Mouse (Mus musculus) stomach, embryonic 14.5 days (tissue): ENCODE measurements around the gene Pnpla2. TPM values are rescaled to one million over a fixed set of nuclear protein-coding genes. Genes with fewer than 3 reads are reported as not detected.
A peak's percentile ranks its signal among the peaks of the same experiment; 100 is the strongest.

ENCODE experiments used
- ATAC-seq: fragments of 200-750 bp; cut with Nextera tagmentation; 2 replicates; pipeline ENCODE4 v1.8.0; 2017; ENCODE audit warnings: low read depth, moderate TSS enrichment; ENCODE audit not compliant: insufficient number of reproducible peaks, insufficient read depth, low FRiP score
- H3K27ac ChIP-seq: fragments of 300-500 bp; sonication (generic); 2 replicates; pipeline ENCODE4 v1.5.1; 2014; ENCODE audit warnings: mild to moderate bottlenecking, low read length, moderate library complexity, mixed read lengths
- H3K27me3 ChIP-seq: fragments of 300-500 bp; sonication (generic); 2 replicates; pipeline ENCODE4 v1.6.1; 2014; ENCODE audit warnings: low read length, control low read depth, mixed read lengths; ENCODE audit not compliant: control insufficient read depth, insufficient read depth
- H3K36me3 ChIP-seq: fragments of 300-500 bp; sonication (generic); 2 replicates; pipeline ENCODE4 v1.6.1; 2014; ENCODE audit warnings: mild to moderate bottlenecking, control low read depth, low read length, moderate library complexity, mixed read lengths; ENCODE audit not compliant: control insufficient read depth, insufficient read depth
- H3K4me1 ChIP-seq: fragments of 300-500 bp; sonication (generic); 2 replicates; pipeline ENCODE4 v1.6.1; 2014; ENCODE audit warnings: low read length, control low read depth, mixed read lengths; ENCODE audit not compliant: control insufficient read depth, insufficient read depth
- H3K4me2 ChIP-seq: fragments of 300-500 bp; sonication (generic); replicated peaks from 2 replicates; pipeline ENCODE4 v1.6.1; 2014; ENCODE audit warnings: low read depth, low read length, control low read depth
- H3K4me3 ChIP-seq: fragments of 300-500 bp; sonication (generic); 2 replicates; pipeline ENCODE4 v1.5.1; 2014; ENCODE audit warnings: low read depth, low read length, control low read depth
- H3K9ac ChIP-seq: fragments of 300-500 bp; sonication (generic); replicated peaks from 2 replicates; pipeline ENCODE4 v1.6.1; 2014; ENCODE audit warnings: low read depth, mild to moderate bottlenecking, control low read depth, low read length, moderate library complexity, mixed read lengths
- H3K9me3 ChIP-seq: fragments of 300-500 bp; sonication (generic); 2 replicates; pipeline ENCODE4 v1.6.1; 2016; ENCODE audit warnings: low read depth, low read length, control low read depth; ENCODE audit not compliant: control insufficient read depth
- WGBS: fragments of 180-500 bp; shearing (Covaris S2); extraction: QIAGEN DNeasy Blood & Tissue Kit; methylation state at CpG from one replicate; pipeline ENCODE4 v1.1.7; 2014; 5-methylcytosine and 5-hydroxymethylcytosine counted together
- polyA plus RNA-seq: library from polyadenylated mRNA; unstranded; fragments of >200 nt; fragmentation: Nextera tagmentation; extraction: Ambion mirVana; gene quantifications from 2 replicates; pipeline ENCODE4 v1.2.1, GENCODE M21; 2014

Gene Pnpla2
- polyA plus RNA-seq, 1 experiment from 2014 or later: 21.7 TPM

DNA sequence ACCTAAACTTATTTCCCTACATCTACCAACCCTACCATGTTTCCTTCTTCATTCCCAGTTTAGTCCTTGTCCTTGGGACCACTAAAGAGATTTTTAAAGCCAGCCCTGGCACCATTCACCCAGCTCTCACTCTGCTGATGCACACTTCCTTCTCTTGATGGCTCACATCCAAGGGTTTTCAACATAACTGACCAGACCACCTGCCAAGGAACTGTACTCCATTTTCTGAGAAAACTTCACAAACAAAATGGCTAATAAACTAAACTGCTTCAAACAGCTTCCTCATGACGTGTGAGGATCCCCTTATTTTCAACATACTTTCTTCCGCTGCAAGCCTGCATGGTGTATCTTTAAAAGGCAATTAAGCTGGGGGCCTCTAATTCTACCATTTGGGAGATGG is 1.4 kb upstream of the Pnpla2 start:
- Histone ChIP-seq H3K9ac (no peak overlapping the region), H3K4me2 (no peak overlapping the region), H3K4me3 (no peak overlapping the region), H3K9me3 (no peaks in the 10 kb centered on the region), H3K4me1 (peaks cover 11% of the 10 kb centered on the region), H3K36me3 (peaks cover 37% of the 10 kb centered on the region), H3K27ac (no peak overlapping the region), H3K27me3 (no peaks in the 10 kb centered on the region)
- 74% methylated on average over 2 of the region's 2 CpGs for WGBS
- no peak for ATAC-seq

DNA sequence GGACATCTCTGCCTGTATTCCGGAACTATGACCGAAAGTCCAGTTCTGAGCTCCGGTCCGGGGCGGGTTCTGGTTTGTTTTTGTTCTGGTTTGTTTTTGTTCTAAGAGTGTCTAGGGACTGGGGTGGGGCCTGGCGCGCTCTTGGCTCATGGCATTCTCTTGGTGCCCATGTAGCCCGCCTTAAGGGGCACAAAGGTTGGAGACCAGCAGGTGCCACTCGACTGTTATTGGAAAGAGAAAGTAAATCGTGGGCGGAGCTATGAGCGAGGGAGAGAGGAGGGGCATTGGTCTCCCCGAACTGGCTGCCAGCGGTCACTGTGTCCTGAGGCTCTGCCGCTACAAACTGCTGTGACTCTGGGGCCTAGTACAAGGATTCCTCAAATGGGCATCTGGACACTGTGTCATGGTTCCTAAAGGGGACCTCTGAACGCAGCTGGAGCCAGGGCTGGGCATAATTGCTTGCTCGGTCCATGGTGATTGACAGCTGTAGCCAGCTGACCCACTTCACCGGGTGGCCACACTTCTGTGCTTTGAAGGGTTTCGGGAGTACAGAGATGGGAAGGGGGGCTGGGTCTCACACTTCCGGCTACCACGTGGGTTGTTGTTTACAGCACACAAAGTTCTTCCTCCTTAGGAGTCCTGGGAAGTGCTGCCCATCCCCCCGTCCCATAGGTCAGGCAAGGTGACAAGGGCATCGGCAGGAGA is 764 bp downstream of the Pnpla2 start:
- WGBS: 2% methylated on average over 23 of the region's 23 CpGs
- peak; percentile 24 for ATAC-seq
- no peaks in the 10 kb centered on the region for H3K9me3 ChIP-seq
- peak overlapping the region; percentile 48 for H3K9ac ChIP-seq
- peaks cover 20% of the 10 kb centered on the region for H3K36me3 ChIP-seq
- peak overlapping the region; percentile 74 for H3K4me3 ChIP-seq
- H3K27ac ChIP-seq: peak overlapping the region; percentile 55; the same call in 1 of the 2 replicates
- H3K27me3 ChIP-seq: no peaks in the 10 kb centered on the region
- peaks cover 12% of the 10 kb centered on the region; the same call in 1 of the 2 replicates for H3K4me1 ChIP-seq
- peak overlapping the region; percentile 93 for H3K4me2 ChIP-seq

GRCm38 (mm10) chr7:141456739-141457138 is 1.7 kb downstream of the Pnpla2 start:
- peaks cover 22% of the 10 kb centered on the region for H3K4me1 ChIP-seq
- H3K27me3 ChIP-seq: no peaks in the 10 kb centered on the region
- no peak for ATAC-seq
- H3K4me2 ChIP-seq: no peak overlapping the region
- H3K4me3 ChIP-seq: no peak overlapping the region
- no peak overlapping the region for H3K9ac ChIP-seq
- no peaks in the 10 kb centered on the region for H3K9me3 ChIP-seq
- peaks cover 11% of the 10 kb centered on the region; the same call in 1 of the 2 replicates for H3K36me3 ChIP-seq
- no peak overlapping the region for H3K27ac ChIP-seq
- WGBS: 85% methylated on average over 6 of the region's 6 CpGs

DNA sequence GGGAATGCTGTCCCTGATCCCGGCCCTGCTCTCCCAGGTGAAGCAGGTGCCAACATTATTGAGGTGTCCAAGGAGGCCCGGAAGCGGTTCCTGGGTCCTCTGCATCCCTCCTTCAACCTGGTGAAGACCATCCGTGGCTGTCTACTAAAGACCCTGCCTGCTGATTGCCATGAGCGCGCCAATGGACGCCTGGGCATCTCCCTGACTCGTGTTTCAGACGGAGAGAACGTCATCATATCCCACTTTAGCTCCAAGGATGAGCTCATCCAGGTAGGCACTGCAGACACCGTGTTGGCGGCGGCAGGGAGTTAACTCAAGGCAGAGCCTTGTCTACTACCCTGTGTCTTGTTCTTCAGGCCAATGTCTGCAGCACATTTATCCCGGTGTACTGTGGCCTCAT is 2.2 kb downstream of the Pnpla2 start:
- no peak for ATAC-seq
- no peak overlapping the region for H3K4me2 ChIP-seq
- 91% methylated on average over 14 of the region's 14 CpGs for WGBS
- H3K9ac ChIP-seq: no peak overlapping the region
- peaks cover 6% of the 10 kb centered on the region; the same call in 1 of the 2 replicates for H3K36me3 ChIP-seq
- H3K27ac ChIP-seq: no peak overlapping the region
- peaks cover 23% of the 10 kb centered on the region for H3K4me1 ChIP-seq
- H3K4me3 ChIP-seq: no peak overlapping the region
- H3K27me3 ChIP-seq: peaks cover 3% of the 10 kb centered on the region; the same call in 1 of the 2 replicates
- no peaks in the 10 kb centered on the region for H3K9me3 ChIP-seq

- ATAC-seq: no peak
- no peak overlapping the region for H3K27ac ChIP-seq
- no peak overlapping the region for H3K4me3 ChIP-seq
- peaks cover 6% of the 10 kb centered on the region; the same call in 1 of the 2 replicates for H3K36me3 ChIP-seq
- H3K27me3 ChIP-seq: peaks cover 9% of the 10 kb centered on the region; the same call in 1 of the 2 replicates
- H3K9ac ChIP-seq: no peak overlapping the region
- WGBS: 72% methylated on average over 15 of the region's 15 CpGs
- H3K9me3 ChIP-seq: no peaks in the 10 kb centered on the region
- peaks cover 23% of the 10 kb centered on the region for H3K4me1 ChIP-seq
- no peak overlapping the region for H3K4me2 ChIP-seq
Observed at GRCm38 (mm10) chr7:141457986-141458660, 3.1 kb downstream of the Pnpla2 start.

DNA sequence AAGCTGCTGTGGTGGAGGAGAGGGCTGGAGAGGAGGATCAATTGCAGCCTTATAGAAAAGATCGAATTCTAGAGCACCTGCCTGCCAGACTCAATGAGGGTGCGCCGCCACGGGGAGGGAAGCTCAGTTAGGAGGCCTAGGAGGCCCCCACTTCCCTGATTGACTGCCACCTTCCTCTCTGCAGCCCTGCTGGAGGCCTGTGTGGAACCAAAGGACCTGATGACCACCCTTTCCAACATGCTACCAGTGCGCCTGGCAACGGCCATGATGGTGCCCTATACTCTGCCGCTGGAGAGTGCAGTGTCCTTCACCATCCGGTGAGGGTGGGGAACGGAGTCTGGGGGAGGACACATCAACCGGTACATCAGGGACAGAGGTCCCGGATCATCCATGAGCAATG is 3.7 kb downstream of the Pnpla2 start:
- H3K4me1 ChIP-seq: peaks cover 23% of the 10 kb centered on the region
- 89% methylated on average over 11 of the region's 11 CpGs for WGBS
- no peak overlapping the region for H3K4me2 ChIP-seq
- no peak for ATAC-seq
- peaks cover 6% of the 10 kb centered on the region; the same call in 1 of the 2 replicates for H3K36me3 ChIP-seq
- H3K4me3 ChIP-seq: no peak overlapping the region
- no peak overlapping the region for H3K9ac ChIP-seq
- no peak overlapping the region for H3K27ac ChIP-seq
- no peaks in the 10 kb centered on the region for H3K9me3 ChIP-seq
- H3K27me3 ChIP-seq: peaks cover 12% of the 10 kb centered on the region; the same call in 1 of the 2 replicates

DNA sequence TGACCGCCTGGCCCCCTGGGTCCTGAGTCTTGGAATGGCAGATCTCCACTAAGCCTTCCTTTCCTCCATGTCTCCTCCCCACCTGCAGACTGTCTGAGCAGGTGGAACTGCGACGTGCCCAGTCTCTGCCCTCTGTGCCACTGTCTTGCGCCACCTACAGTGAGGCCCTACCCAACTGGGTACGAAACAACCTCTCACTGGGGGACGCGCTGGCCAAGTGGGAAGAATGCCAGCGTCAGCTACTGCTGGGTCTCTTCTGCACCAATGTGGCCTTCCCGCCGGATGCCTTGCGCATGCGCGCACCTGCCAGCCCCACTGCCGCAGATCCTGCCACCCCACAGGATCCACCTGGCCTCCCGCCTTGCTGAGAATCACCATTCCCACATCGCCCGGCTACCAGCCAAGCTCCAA is 4.3 kb downstream of the Pnpla2 start:
- 89% methylated on average over 17 of the region's 17 CpGs for WGBS
- H3K36me3 ChIP-seq: peaks cover 6% of the 10 kb centered on the region; the same call in 1 of the 2 replicates
- H3K27ac ChIP-seq: no peak overlapping the region
- ATAC-seq: no peak
- no peak overlapping the region for H3K4me2 ChIP-seq
- no peak overlapping the region for H3K9ac ChIP-seq
- H3K4me1 ChIP-seq: peaks cover 24% of the 10 kb centered on the region
- H3K9me3 ChIP-seq: no peaks in the 10 kb centered on the region
- H3K4me3 ChIP-seq: no peak overlapping the region
- peaks cover 18% of the 10 kb centered on the region; the same call in 1 of the 2 replicates for H3K27me3 ChIP-seq

DNA sequence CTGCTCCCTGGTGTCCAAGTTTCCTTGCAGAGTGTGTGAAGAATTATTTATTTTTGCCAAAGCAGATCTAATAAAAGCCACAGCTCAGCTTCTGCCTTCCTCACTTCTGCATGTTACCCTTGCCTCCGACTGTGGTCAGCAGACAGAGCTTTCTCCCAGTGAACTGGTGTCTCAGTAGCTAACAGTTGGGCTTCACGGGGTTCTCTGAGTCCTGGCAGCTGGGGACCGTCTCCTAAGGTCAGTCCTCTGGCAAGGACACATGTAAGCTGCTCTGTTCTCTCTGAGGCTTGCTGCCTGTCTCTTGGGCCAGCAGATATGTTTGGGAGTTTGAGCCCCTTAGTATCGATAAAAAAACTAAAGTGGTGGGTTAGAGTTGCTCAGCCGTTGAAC is 5.0 kb downstream of the Pnpla2 start:
- H3K4me3 ChIP-seq: no peak overlapping the region
- H3K9me3 ChIP-seq: no peaks in the 10 kb centered on the region
- H3K9ac ChIP-seq: no peak overlapping the region
- H3K4me1 ChIP-seq: peaks cover 30% of the 10 kb centered on the region
- no peak for ATAC-seq
- WGBS: 45% methylated on average over 5 of the region's 5 CpGs
- peaks cover 6% of the 10 kb centered on the region; the same call in 1 of the 2 replicates for H3K36me3 ChIP-seq
- H3K27me3 ChIP-seq: peaks cover 19% of the 10 kb centered on the region; the same call in 1 of the 2 replicates
- no peak overlapping the region for H3K4me2 ChIP-seq
- 0 out of 2 replicates have a peak overlapping the region, but pooled peaks have one; percentile 6 for H3K27ac ChIP-seq
